Mouse (Mus musculus): ENCODE data around the gene Selenoh. TPM values are rescaled to one million over a fixed set of nuclear protein-coding genes. Genes with fewer than 3 reads are reported as not detected.

Selenoh gene
- polyA plus RNA-seq, 1 experiment from 2014 or later, result 86.7 TPM

DNA sequence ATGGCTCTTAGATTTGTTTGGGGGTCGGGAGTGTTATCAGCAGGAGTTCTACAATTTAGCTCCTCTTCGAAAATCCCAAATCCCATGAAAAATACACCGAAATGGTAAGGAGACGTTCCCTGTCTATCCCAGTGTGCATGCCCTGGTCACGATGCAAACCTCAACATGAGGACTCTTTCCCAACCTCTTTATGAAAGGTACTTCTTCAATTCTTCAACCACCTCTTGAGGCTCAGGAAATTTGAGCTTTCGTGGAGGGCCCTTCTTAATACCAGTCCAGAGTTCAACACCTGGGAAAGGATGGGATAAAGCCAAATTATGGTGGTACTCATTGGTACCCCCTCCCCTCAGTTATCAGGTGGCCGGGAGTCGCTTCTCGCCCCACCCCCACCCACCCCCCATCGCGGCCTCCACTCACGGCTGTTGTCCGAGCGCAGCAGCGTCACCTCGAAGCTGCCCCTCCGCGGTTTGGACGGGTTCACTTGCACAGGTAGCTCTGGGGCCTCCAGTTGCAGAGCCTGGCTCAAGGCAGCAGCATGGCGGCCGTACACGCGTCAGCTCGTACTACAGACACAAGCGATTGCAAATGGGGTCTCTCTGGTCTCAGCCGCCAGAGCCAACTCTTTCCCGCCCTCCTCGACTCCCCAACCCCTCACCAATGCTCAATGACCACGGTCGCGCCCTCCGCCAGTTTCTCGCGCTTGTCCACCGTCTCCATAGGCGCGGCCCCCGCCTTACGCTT is 572 bp downstream of the Selenoh start:
- Histone ChIP-seq H3K27ac (replicated peaks) (peak overlapping the region; percentile 76), H3K4me2 (peak overlapping the region; percentile 88), H3K27me3 (no peaks in the 10 kb centered on the region), H3K36me3 (replicated peaks) (peaks cover 27% of the 10 kb centered on the region), H3K4me3 (replicated peaks) (peak overlapping the region; percentile 79), H3K4me1 (replicated peaks) (peaks cover 25% of the 10 kb centered on the region), H3K9me3 (replicated peaks) (no peaks in the 10 kb centered on the region), H3K9ac (peak overlapping the region; percentile 79)
- 2% methylated on average over 39 of the region's 39 CpGs for WGBS (ENCODE audit: insufficient replicate concordance)
- peak; percentile 59 for ATAC-seq (ENCODE audit: insufficient read depth)

DNA sequence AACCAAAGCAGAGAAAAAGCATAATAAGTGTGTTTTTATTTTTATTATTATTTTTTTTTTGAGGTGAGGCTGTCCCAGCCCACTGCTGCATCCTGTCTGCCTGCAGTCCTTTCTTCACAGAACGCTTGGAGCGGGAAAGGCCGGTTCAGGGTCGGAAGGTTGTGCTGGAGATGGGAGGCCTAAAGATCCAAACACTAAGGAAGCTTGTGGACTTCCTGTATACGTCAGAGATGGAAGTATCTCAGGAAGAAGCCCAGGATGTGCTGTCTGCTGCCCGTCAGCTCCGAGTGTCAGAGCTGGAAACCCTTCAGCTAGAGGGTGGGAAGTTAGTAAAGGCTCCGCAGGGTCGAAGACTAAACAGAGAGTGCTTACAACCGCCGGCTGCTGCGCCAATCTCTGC is 4.5 kb downstream of the Selenoh start:
- Histone ChIP-seq H3K4me1 (replicated peaks) (peaks cover 21% of the 10 kb centered on the region), H3K36me3 (replicated peaks) (no peaks in the 10 kb centered on the region; the same call in 1 of the 2 replicates), H3K4me3 (replicated peaks) (no peak overlapping the region), H3K27ac (replicated peaks) (peak overlapping the region; percentile 38; the same call in 1 of the 2 replicates), H3K27me3 (no peaks in the 10 kb centered on the region), H3K9me3 (replicated peaks) (no peaks in the 10 kb centered on the region), H3K4me2 (no peak overlapping the region), H3K9ac (no peak overlapping the region)
- no peak for ATAC-seq (ENCODE audit: insufficient read depth)
- 53% methylated on average over 12 of the region's 12 CpGs for WGBS (ENCODE audit: insufficient replicate concordance)

DNA sequence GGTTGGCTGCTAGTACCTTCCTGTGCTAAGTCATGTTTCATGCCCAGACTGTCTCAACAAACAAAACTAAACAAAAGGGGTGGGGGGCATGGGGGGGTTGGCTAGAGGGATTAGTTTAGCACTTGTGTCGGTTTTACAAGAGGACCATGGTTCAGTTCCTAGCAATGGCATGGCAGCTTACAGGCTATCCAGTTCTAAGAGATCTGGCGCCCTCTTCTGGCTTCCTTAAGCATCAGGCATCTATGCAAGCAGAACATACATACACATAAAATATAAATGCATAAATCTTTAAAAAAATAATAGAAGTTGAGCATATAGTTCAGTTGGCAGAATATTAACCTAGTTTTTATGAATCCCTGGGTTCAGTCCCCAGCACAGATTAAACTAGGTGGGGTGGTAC is 7.7 kb downstream of the Selenoh start:
- no peaks in the 10 kb centered on the region for H3K36me3 ChIP-seq (replicated peaks)
- H3K9me3 ChIP-seq (replicated peaks), result no peaks in the 10 kb centered on the region
- H3K9ac ChIP-seq, result no peak overlapping the region
- no peaks in the 10 kb centered on the region for H3K4me1 ChIP-seq (replicated peaks)
- WGBS (ENCODE audit: insufficient replicate concordance), result 23% methylated on average over 2 of the region's 2 CpGs
- no peaks in the 10 kb centered on the region for H3K27me3 ChIP-seq
- no peak for ATAC-seq (ENCODE audit: insufficient read depth)
- no peak overlapping the region for H3K4me3 ChIP-seq (replicated peaks)
- H3K4me2 ChIP-seq, result no peak overlapping the region
- H3K27ac ChIP-seq (replicated peaks), result no peak overlapping the region

DNA sequence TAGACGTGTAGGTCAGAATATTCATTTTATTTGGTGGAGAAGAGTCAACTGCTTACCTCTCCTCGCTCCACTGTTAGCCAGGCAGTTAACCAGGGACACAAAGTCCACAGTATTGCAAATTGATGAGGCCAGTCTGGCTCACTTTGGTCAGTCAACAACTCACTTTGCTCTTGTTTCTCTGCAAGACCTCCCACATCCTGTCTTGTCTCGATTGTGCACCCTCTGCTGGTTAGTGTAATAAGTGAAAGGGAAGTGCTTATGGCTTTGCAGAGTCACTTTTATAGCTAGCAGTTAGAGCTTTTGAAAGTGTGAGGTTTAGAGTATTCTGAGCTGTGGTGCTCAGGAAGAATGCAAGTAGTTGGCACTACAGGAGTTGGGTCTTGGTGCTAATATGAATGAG is 10.3 kb downstream of the Selenoh start:
- H3K27me3 ChIP-seq, result no peaks in the 10 kb centered on the region
- H3K4me2 ChIP-seq, result no peak overlapping the region
- H3K4me1 ChIP-seq (replicated peaks), result no peaks in the 10 kb centered on the region
- 37% methylated on average over 3 of the region's 3 CpGs for WGBS (ENCODE audit: insufficient replicate concordance)
- H3K36me3 ChIP-seq (replicated peaks), result no peaks in the 10 kb centered on the region
- ATAC-seq (ENCODE audit: insufficient read depth), result peak; percentile 66
- H3K4me3 ChIP-seq (replicated peaks), result no peak overlapping the region
- no peaks in the 10 kb centered on the region for H3K9me3 ChIP-seq (replicated peaks)
- H3K27ac ChIP-seq (replicated peaks), result peak overlapping the region; percentile 60; the same call in 1 of the 2 replicates
- H3K9ac ChIP-seq, result no peak overlapping the region

DNA sequence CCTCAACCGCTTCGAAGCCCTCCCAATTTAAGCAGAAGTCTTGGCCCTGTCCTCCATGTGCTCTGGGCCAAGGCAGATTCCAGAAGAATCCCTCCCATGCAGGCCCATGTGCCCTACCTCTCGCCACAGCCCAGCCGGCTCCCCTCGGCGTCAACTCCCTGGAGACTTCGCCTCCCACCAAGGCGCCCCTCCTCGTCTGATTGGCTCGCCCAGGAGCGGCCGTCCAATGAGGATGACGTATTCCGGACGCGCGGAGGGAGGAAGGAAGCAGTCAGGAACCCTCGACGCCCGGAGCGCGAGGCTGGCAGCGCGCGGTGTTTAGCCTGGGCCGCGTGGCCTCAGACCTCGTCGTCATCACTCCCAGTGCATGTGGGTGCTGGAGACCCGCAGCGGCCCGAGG is 11.8 kb downstream of the Selenoh start, which contains the start of gene Btbd18:
TSS of gene Btbd18 (plus strand) at position 274 of the 400 bp plus-strand sequence.
- 85% methylated on average over 32 of the region's 32 CpGs for WGBS (ENCODE audit: insufficient replicate concordance)
- Histone ChIP-seq H3K36me3 (replicated peaks) (no peaks in the 10 kb centered on the region), H3K27me3 (no peaks in the 10 kb centered on the region), H3K27ac (replicated peaks) (peak within 1 kb of the TSS; percentile 60; the same call in 1 of the 2 replicates), H3K4me1 (replicated peaks) (no peaks in the 10 kb centered on the region), H3K4me3 (replicated peaks) (no peak within 1 kb of the TSS), H3K9me3 (replicated peaks) (no peaks in the 10 kb centered on the region), H3K9ac (no peak within 1 kb of the TSS), H3K4me2 (no peak within 1 kb of the TSS)
- no peak for ATAC-seq (ENCODE audit: insufficient read depth)

GRCm38 (mm10) chr2:84655864-84656263 is 14.7 kb downstream of the Selenoh start:
- H3K4me2 ChIP-seq, result no peak overlapping the region
- no peaks in the 10 kb centered on the region for H3K27me3 ChIP-seq
- H3K9ac ChIP-seq, result no peak overlapping the region
- ATAC-seq (ENCODE audit: insufficient read depth), result no peak
- no peak overlapping the region for H3K4me3 ChIP-seq (replicated peaks)
- H3K9me3 ChIP-seq (replicated peaks), result no peaks in the 10 kb centered on the region
- peaks cover 3% of the 10 kb centered on the region for H3K4me1 ChIP-seq (replicated peaks)
- 24% methylated on average over 1 of the region's 1 CpGs for WGBS (ENCODE audit: insufficient replicate concordance)
- no peak overlapping the region for H3K27ac ChIP-seq (replicated peaks)
- no peaks in the 10 kb centered on the region for H3K36me3 ChIP-seq (replicated peaks)

DNA sequence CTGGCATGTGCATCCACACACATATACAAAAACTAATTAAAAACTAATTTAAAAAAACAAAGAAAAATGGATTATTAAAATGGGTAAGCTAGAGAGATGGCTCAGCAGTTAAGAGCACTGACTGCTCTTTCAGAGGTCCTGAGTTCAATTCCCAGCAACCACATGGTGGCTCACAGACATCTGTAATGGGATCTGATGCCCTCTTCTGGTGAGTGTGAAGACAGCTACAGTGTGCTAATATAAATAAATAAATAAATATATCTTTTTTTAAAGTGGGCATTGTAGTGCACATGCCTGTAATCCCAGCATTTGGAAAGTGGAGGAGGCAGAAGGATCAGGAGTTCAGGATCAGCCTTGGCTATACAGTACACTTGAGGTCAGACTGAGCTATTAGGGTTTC is 17.2 kb downstream of the Selenoh start:
- no peaks in the 10 kb centered on the region for H3K27me3 ChIP-seq
- H3K36me3 ChIP-seq (replicated peaks), result no peaks in the 10 kb centered on the region
- H3K27ac ChIP-seq (replicated peaks), result no peak overlapping the region
- no peak for ATAC-seq (ENCODE audit: insufficient read depth)
- H3K4me2 ChIP-seq, result no peak overlapping the region
- H3K4me1 ChIP-seq (replicated peaks), result peaks cover 13% of the 10 kb centered on the region
- H3K9ac ChIP-seq, result no peak overlapping the region
- H3K4me3 ChIP-seq (replicated peaks), result no peak overlapping the region
- H3K9me3 ChIP-seq (replicated peaks), result no peaks in the 10 kb centered on the region

GRCm38 (mm10) chr2:84650464-84651195 is 19.9 kb downstream of the Selenoh start, which contains the start of gene Ctnnd1:
Gene Ctnnd1 (minus strand): TSS chr2:84650765.
- under 1% methylated on average over 15 of the region's 15 CpGs for WGBS (ENCODE audit: insufficient replicate concordance)
- Histone ChIP-seq H3K27me3 (no peaks in the 10 kb centered on the region), H3K9me3 (replicated peaks) (no peaks in the 10 kb centered on the region), H3K4me3 (replicated peaks) (peak within 1 kb of the TSS; percentile 75), H3K4me2 (peak within 1 kb of the TSS; percentile 77), H3K9ac (peak within 1 kb of the TSS; percentile 83), H3K36me3 (replicated peaks) (no peaks in the 10 kb centered on the region), H3K27ac (replicated peaks) (peak within 1 kb of the TSS; percentile 88), H3K4me1 (replicated peaks) (peaks cover 23% of the 10 kb centered on the region)
- peak; percentile 82 for ATAC-seq (ENCODE audit: insufficient read depth)

DNA sequence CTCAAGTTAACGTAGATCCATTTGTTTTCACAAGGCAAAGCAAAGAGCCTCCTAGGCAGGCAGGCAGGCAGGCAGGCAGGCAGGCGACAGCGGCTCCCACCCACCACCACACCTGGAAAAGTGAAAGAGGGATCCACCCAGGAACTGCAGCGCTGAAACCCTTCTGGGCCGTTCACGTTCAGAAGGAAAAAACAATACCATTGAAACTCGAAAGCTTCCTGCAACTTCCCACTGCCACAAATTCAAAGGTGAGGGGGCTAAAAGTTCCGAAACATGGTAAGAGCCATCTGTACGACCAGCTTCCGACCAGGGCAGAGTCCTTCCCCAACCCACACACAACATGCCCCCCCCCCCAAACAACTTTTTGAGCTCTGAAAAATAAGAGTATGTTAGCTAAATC is 20.9 kb downstream of the Selenoh start:
- H3K4me2 ChIP-seq, result peak overlapping the region; percentile 77
- H3K36me3 ChIP-seq (replicated peaks), result no peaks in the 10 kb centered on the region
- H3K27ac ChIP-seq (replicated peaks), result peak overlapping the region; percentile 88
- H3K4me3 ChIP-seq (replicated peaks), result peak overlapping the region; percentile 75
- 0% methylated on average over 10 of the region's 10 CpGs for WGBS (ENCODE audit: insufficient replicate concordance)
- no peaks in the 10 kb centered on the region for H3K27me3 ChIP-seq
- H3K4me1 ChIP-seq (replicated peaks), result peaks cover 23% of the 10 kb centered on the region
- H3K9ac ChIP-seq, result peak overlapping the region; percentile 83
- H3K9me3 ChIP-seq (replicated peaks), result no peaks in the 10 kb centered on the region
- peak; percentile 54; the same call in 1 of the 2 replicates for ATAC-seq (ENCODE audit: insufficient read depth)

GRCm38 (mm10) chr2:84648369-84648768 is 22.2 kb downstream of the Selenoh start:
- H3K36me3 ChIP-seq (replicated peaks), result no peaks in the 10 kb centered on the region
- 49% methylated on average over 6 of the region's 6 CpGs for WGBS (ENCODE audit: insufficient replicate concordance)
- H3K9ac ChIP-seq, result no peak overlapping the region; the same call in 1 of the 2 replicates
- peak overlapping the region; percentile 77 for H3K4me2 ChIP-seq
- H3K4me1 ChIP-seq (replicated peaks), result peaks cover 28% of the 10 kb centered on the region
- H3K9me3 ChIP-seq (replicated peaks), result no peaks in the 10 kb centered on the region
- H3K27ac ChIP-seq (replicated peaks), result no peak overlapping the region
- no peak for ATAC-seq (ENCODE audit: insufficient read depth)
- H3K27me3 ChIP-seq, result no peaks in the 10 kb centered on the region
- H3K4me3 ChIP-seq (replicated peaks), result peak overlapping the region; percentile 40

DNA sequence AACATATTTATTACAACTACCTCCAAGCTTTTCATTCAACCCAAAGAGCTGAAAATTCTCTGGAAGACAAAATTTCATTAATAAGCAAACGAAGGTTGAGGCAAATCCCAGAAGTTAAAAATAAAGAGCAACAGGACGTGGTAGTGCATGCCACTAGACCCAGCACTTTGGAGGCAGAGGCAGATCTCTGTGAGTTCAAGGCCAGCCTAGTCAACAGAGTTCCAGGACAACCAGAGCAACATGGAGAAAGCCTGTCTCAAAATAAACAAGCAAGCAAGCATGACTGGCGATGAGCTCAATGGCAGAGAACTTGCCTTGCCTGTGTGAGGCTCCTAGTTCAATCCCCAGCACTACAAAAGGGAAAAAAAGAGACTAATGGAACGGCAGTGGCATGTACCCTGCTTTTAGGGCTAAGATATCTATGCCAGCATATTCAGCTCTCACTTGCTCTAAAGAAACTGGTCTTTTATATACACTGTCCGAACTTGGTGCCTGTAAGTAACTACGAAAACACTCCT is 23.5 kb downstream of the Selenoh start:
- Histone ChIP-seq H3K4me3 (replicated peaks) (no peak overlapping the region), H3K27ac (replicated peaks) (0 out of 2 replicates have a peak overlapping the region, but pooled peaks have one; percentile 19), H3K27me3 (no peaks in the 10 kb centered on the region), H3K36me3 (replicated peaks) (no peaks in the 10 kb centered on the region), H3K9me3 (replicated peaks) (no peaks in the 10 kb centered on the region), H3K9ac (no peak overlapping the region), H3K4me1 (replicated peaks) (peaks cover 28% of the 10 kb centered on the region), H3K4me2 (peak overlapping the region; percentile 23; the same call in 1 of the 2 replicates)
- no peak for ATAC-seq (ENCODE audit: insufficient read depth)
- WGBS (ENCODE audit: insufficient replicate concordance), result 74% methylated on average over 6 of the region's 6 CpGs
